Mouse (Mus musculus) embryonic fibroblast, embryonic 13.5 days (primary cell): ENCODE measurements around the gene Bex1.

ENCODE experiments used
- CTCF ChIP-seq: IDR thresholded peaks from 2 replicates; pipeline ENCODE4 v1.5.1; 2011; ENCODE audit warnings: mild to moderate bottlenecking, control low read depth, low read length, moderate library complexity, borderline replicate concordance; ENCODE audit not compliant: insufficient read depth
- POLR2A ChIP-seq: IDR thresholded peaks from 2 replicates; pipeline ENCODE4 v1.6.1; 2011; ENCODE audit warnings: low read depth, mild to moderate bottlenecking, control low read depth, low read length, moderate library complexity

DNA sequence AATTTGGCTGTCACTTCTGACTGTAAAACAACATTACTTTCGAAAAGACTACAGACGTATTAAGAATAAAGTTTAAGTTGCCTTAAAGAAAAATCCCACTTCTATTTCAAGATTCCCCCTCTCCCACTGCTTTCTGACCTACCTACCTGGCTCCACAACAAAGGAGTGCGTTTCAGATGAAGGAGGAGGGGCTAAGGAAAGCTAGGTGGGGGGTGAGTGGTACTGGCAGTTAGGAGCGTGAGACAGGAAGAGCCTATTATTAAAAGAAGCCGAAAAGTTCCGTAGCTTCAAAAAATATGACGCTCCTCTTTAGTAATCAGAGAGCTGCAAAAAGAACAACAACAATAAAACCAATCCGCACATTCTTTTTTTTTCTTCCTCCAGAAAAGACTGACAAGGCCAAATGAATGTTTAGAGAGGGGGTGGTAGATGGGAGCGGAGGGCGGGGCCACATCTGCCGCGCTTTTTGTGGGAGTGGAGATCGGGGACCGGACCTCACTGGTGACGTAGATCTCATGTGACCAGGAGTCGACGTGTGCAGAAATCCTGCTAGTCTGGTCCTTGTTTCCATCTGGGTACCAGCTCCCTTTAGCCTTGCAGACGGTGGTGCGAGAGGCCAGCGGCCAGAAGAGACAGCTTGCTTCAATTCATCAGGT lies 29.4 kb upstream of the Bex1 start, which contains the start of gene Tceal9:
- no peak for TF ChIP-seq CTCF
- TF ChIP-seq POLR2A: peak; percentile 98
